Mouse (Mus musculus): ENCODE results near the gene Guca1b. TPM values are rescaled to one million over a fixed set of nuclear protein-coding genes. Genes with fewer than 3 reads are reported as not detected.
A peak's percentile ranks its signal among the peaks of the same experiment; 100 is the strongest.
"Not testable (repeated sequence)": the region's sequence is repeated elsewhere in the genome, so short reads cannot be mapped to it uniquely, and the experiment has no call there.

Guca1b gene
- total and polyA plus RNA-seq, 2 experiments from 2014 or later: 0.38 TPM; not detected in 1

GRCm38 (mm10) chr17:47420195-47420594, 35.0 kb downstream of the Guca1b start:
- Histone ChIP-seq H3K9me3 (replicated peaks; ENCODE audit: control insufficient read depth, low read length) (no peaks in the 10 kb centered on the region), H3K4me3 (ENCODE audit: low read depth, low read length) (no peak overlapping the region), H3K9ac (replicated peaks; ENCODE audit: low read depth, low read length) (no peak overlapping the region), H3K4me2 (ENCODE audit: low read depth, low read length) (no peak overlapping the region), H3K4me1 (ENCODE audit: control insufficient read depth, insufficient read depth) (no peaks in the 10 kb centered on the region), H3K27me3 (ENCODE audit: control insufficient read depth, insufficient read depth, low read length) (no peaks in the 10 kb centered on the region), H3K36me3 (replicated peaks; ENCODE audit: control insufficient read depth, insufficient read depth, low read length) (no peaks in the 10 kb centered on the region), H3K27ac (ENCODE audit: low read depth) (no peak overlapping the region)
- DNase-seq (ENCODE audit: low spot score): no peak
- TF ChIP-seq CTCF (IDR thresholded peaks at IDR 0.05; ENCODE audit: low read depth): no peak
- no peak for TF ChIP-seq EP300 (IDR thresholded peaks at IDR 0.05; ENCODE audit: low read depth)
- WGBS: 67% methylated on average over 2 of the region's 2 CpGs
- no peak for ATAC-seq (ENCODE audit: insufficient read depth, low read depth)

DNA sequence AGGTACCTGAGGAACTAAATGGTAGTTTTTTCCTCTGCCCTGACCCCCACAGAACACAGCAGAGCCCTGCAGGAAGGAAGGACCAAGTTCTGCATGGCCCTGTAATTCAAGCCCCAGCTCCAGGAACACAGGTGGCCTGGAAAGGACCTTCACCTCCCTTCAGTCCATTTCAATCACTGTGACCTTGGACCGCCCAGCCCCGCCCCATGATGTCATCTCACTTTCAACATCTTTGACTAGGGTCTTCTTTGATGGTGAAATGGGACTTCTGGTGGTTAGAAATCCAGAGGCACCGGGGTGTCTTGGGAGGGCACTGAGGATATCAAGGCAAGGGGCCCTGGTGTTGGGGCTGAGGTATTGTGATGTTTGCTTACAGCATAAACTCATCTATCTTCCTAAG, 36.4 kb downstream of the Guca1b start:
- ATAC-seq (ENCODE audit: insufficient read depth, low read depth) (no peak), DNase-seq (ENCODE audit: low spot score) (no peak)
- no peak overlapping the region for H3K4me3 ChIP-seq (ENCODE audit: low read depth, low read length)
- no peaks in the 10 kb centered on the region for H3K4me1 ChIP-seq (ENCODE audit: control insufficient read depth, insufficient read depth)
- WGBS: 76% methylated on average over 3 of the region's 3 CpGs
- H3K9me3 ChIP-seq (replicated peaks; ENCODE audit: control insufficient read depth, low read length): no peaks in the 10 kb centered on the region
- H3K27me3 ChIP-seq (ENCODE audit: control insufficient read depth, insufficient read depth, low read length): no peaks in the 10 kb centered on the region
- no peak overlapping the region for H3K9ac ChIP-seq (replicated peaks; ENCODE audit: low read depth, low read length)
- TF ChIP-seq EP300 (IDR thresholded peaks at IDR 0.05; ENCODE audit: low read depth) (no peak), CTCF (IDR thresholded peaks at IDR 0.05; ENCODE audit: low read depth) (no peak)
- no peak overlapping the region for H3K27ac ChIP-seq (ENCODE audit: low read depth)
- no peak overlapping the region for H3K4me2 ChIP-seq (ENCODE audit: low read depth, low read length)
- H3K36me3 ChIP-seq (replicated peaks; ENCODE audit: control insufficient read depth, insufficient read depth, low read length): no peaks in the 10 kb centered on the region

GRCm38 (mm10) chr17:47422616-47423015, 37.4 kb downstream of the Guca1b start:
- ATAC-seq (ENCODE audit: insufficient read depth, low read depth); H3K4me2 ChIP-seq (ENCODE audit: low read depth, low read length); H3K9ac ChIP-seq (replicated peaks; ENCODE audit: low read depth, low read length); DNase-seq (ENCODE audit: low spot score); H3K4me1 ChIP-seq (ENCODE audit: control insufficient read depth, insufficient read depth); H3K4me3 ChIP-seq (ENCODE audit: low read depth, low read length); H3K9me3 ChIP-seq (replicated peaks; ENCODE audit: control insufficient read depth, low read length); H3K36me3 ChIP-seq (replicated peaks; ENCODE audit: control insufficient read depth, insufficient read depth, low read length); H3K27ac ChIP-seq (ENCODE audit: low read depth); H3K27me3 ChIP-seq (ENCODE audit: control insufficient read depth, insufficient read depth, low read length): not testable (repeated sequence)
- 95% methylated on average over 1 of the region's 1 CpGs for whole genome bisulfite sequencing

DNA sequence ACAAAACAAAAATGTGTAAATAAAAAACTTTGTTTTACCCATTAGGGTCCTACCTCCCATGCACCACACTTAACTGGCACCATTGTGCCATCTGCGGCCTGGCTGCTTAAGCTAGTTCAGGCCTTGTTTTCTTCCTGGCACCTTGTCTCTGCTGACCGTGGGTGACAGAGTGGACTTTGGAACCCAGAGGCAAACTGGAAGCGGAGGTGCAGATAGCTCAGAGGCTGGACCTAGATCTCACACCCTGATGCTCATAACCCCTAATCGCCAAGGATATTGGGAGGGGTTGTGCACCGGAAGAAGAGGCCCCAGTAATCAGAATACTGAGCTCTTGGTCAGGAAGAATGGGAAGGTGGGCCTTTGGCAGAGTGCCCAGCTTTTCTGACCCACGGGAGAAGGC, 39.0 kb downstream of the Guca1b start:
- no peak overlapping the region for H3K27ac ChIP-seq (ENCODE audit: low read depth)
- no peak for TF ChIP-seq EP300 (IDR thresholded peaks at IDR 0.05; ENCODE audit: low read depth)
- no peak for TF ChIP-seq CTCF (IDR thresholded peaks at IDR 0.05; ENCODE audit: low read depth)
- ATAC-seq (ENCODE audit: insufficient read depth, low read depth) (no peak), DNase-seq (ENCODE audit: low spot score) (no peak)
- no peak overlapping the region for H3K4me2 ChIP-seq (ENCODE audit: low read depth, low read length)
- H3K4me3 ChIP-seq (ENCODE audit: low read depth, low read length): no peak overlapping the region
- H3K9ac ChIP-seq (replicated peaks; ENCODE audit: low read depth, low read length): no peak overlapping the region
- no peaks in the 10 kb centered on the region for H3K9me3 ChIP-seq (replicated peaks; ENCODE audit: control insufficient read depth, low read length)
- 48% methylated on average over 6 of the region's 6 CpGs for WGBS
- no peaks in the 10 kb centered on the region for H3K4me1 ChIP-seq (ENCODE audit: control insufficient read depth, insufficient read depth)
- H3K36me3 ChIP-seq (replicated peaks; ENCODE audit: control insufficient read depth, insufficient read depth, low read length): no peaks in the 10 kb centered on the region
- no peaks in the 10 kb centered on the region for H3K27me3 ChIP-seq (ENCODE audit: control insufficient read depth, insufficient read depth, low read length)

DNA sequence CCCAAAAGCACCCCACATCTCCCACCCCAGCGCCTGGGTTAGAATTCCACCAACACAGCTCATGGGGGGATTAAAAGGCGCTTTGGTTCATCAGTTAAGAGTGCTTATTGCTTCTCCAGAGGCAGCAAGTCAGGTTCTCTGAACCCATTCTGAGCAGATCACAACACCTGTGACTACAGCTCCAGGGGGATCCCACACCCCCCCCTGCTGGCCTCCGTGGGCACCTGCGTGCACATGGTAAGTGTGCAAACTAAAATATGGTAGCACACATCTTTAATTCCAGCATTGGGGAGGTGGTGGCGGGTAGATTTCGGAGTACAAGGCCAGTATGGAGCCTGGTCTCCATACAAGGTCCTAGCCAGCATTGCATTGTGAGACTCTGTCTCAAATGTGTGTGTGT, 42.1 kb downstream of the Guca1b start:
- Histone ChIP-seq H3K27me3 (ENCODE audit: control insufficient read depth, insufficient read depth, low read length) (no peaks in the 10 kb centered on the region), H3K9ac (replicated peaks; ENCODE audit: low read depth, low read length) (no peak overlapping the region), H3K36me3 (replicated peaks; ENCODE audit: control insufficient read depth, insufficient read depth, low read length) (no peaks in the 10 kb centered on the region), H3K4me2 (ENCODE audit: low read depth, low read length) (no peak overlapping the region), H3K4me3 (ENCODE audit: low read depth, low read length) (no peak overlapping the region), H3K27ac (ENCODE audit: low read depth) (no peak overlapping the region), H3K4me1 (ENCODE audit: control insufficient read depth, insufficient read depth) (no peaks in the 10 kb centered on the region), H3K9me3 (replicated peaks; ENCODE audit: control insufficient read depth, low read length) (no peaks in the 10 kb centered on the region)
- ATAC-seq (ENCODE audit: insufficient read depth, low read depth) (no peak), DNase-seq (ENCODE audit: low spot score) (no peak)
- no peak for TF ChIP-seq CTCF (IDR thresholded peaks at IDR 0.05; ENCODE audit: low read depth)
- no peak for TF ChIP-seq EP300 (IDR thresholded peaks at IDR 0.05; ENCODE audit: low read depth)
- 65% methylated on average over 6 of the region's 6 CpGs for WGBS

DNA sequence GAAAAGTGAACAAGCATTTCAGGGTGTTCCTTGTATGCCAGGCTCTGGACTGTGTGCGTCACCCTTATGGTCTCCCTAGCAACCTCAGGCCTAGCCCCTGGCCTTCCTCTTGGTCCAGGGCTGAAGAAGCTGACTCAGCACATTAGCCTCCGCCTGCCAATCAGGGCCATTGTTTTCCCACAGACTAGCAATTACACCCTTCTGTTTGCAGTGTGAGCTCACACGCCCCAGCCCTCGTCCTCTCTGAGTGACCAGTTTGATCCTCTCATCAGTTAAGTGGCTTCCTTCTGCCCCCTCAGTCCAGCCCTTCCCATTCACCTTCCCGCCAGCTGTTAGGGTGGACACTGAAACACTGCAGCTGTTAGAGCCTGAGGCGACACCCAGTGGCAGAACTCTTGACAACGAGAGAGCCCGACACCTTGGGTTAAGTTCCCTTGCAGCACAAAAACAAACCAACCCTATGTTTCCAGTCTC, 43.7 kb downstream of the Guca1b start:
- Histone ChIP-seq H3K27ac (ENCODE audit: low read depth) (no peak overlapping the region), H3K36me3 (replicated peaks; ENCODE audit: control insufficient read depth, insufficient read depth, low read length) (no peaks in the 10 kb centered on the region), H3K4me3 (ENCODE audit: low read depth, low read length) (no peak overlapping the region), H3K9ac (replicated peaks; ENCODE audit: low read depth, low read length) (no peak overlapping the region), H3K4me2 (ENCODE audit: low read depth, low read length) (peak overlapping the region; percentile 33; the same call in 1 of the 2 replicates), H3K9me3 (replicated peaks; ENCODE audit: control insufficient read depth, low read length) (no peaks in the 10 kb centered on the region), H3K27me3 (ENCODE audit: control insufficient read depth, insufficient read depth, low read length) (no peaks in the 10 kb centered on the region), H3K4me1 (ENCODE audit: control insufficient read depth, insufficient read depth) (no peaks in the 10 kb centered on the region)
- 5% methylated on average over 8 of the region's 8 CpGs for WGBS
- DNase-seq (ENCODE audit: low spot score): peak; percentile 59
- ATAC-seq (ENCODE audit: insufficient read depth, low read depth): peak; percentile 72
- TF ChIP-seq EP300 (IDR thresholded peaks at IDR 0.05; ENCODE audit: low read depth) (no peak), CTCF (IDR thresholded peaks at IDR 0.05; ENCODE audit: low read depth) (peak; percentile 74)

Data from heart, postnatal 0 days (tissue).